Mouse (Mus musculus): ENCODE data around the gene Rab5b. TPM values are rescaled to one million over a fixed set of nuclear protein-coding genes. Genes with fewer than 3 reads are reported as not detected.

The Rab5b gene
- polyA plus RNA-seq, 1 experiment from 2014 or later: 82.9 TPM

- Histone ChIP-seq H3K4me3 (ENCODE audit: low read depth, low read length) (no peak overlapping the region), H3K9ac (ENCODE audit: low read length) (no peak overlapping the region), H3K36me3 (ENCODE audit: control insufficient read depth, insufficient read depth, low read length) (peaks cover 12% of the 10 kb centered on the region), H3K4me1 (ENCODE audit: control insufficient read depth, insufficient read depth, low read length) (peaks cover 6% of the 10 kb centered on the region; the same call in 1 of the 2 replicates), H3K4me2 (ENCODE audit: low read depth) (no peak overlapping the region), H3K27ac (ENCODE audit: low read depth, low read length) (no peak overlapping the region), H3K27me3 (ENCODE audit: control insufficient read depth, insufficient read depth, low read length) (no peaks in the 10 kb centered on the region), H3K9me3 (ENCODE audit: control insufficient read depth, low read length) (no peaks in the 10 kb centered on the region)
- no peak for ATAC-seq (ENCODE audit: insufficient read depth, low FRiP score, low TSS enrichment)
- 87% methylated on average over 10 of the region's 10 CpGs for WGBS
- DNase-seq (ENCODE audit: low spot score): no peak
Observed at GRCm38 (mm10) chr10:128627398-128628317, 68.4 kb downstream of the Rab5b start.

Other genes with a start within 250 kb of the Rab5b start
- 124 and 125 TPM in 2 replicates for gene Smarcc2, start 237.0 kb downstream of the Rab5b start, polyA plus RNA-seq (2014; fragmentation: Nextera tagmentation; extraction: Ambion mirVana)
- 776 and 804 TPM in 2 replicates for gene Myl6, start 202.1 kb downstream of the Rab5b start, polyA plus RNA-seq (2014; fragmentation: Nextera tagmentation; extraction: Ambion mirVana)
- 2.4 and 3.5 TPM in 2 replicates for gene Myl6b, start 197.6 kb downstream of the Rab5b start, polyA plus RNA-seq (2014; fragmentation: Nextera tagmentation; extraction: Ambion mirVana)
- 27.3 and 34.1 TPM in 2 replicates for gene Esyt1, start 170.4 kb downstream of the Rab5b start, polyA plus RNA-seq (2014; fragmentation: Nextera tagmentation; extraction: Ambion mirVana)
- 16.6 and 18.3 TPM in 2 replicates for gene Zc3h10, start 148.5 kb downstream of the Rab5b start, polyA plus RNA-seq (2014; fragmentation: Nextera tagmentation; extraction: Ambion mirVana)
- gene Rpl41, start 147.0 kb downstream of the Rab5b start, polyA plus RNA-seq (2014; fragmentation: Nextera tagmentation; extraction: Ambion mirVana): 3,132 and 3,213 TPM in 2 replicates
- gene Pa2g4, start 130.3 kb downstream of the Rab5b start, polyA plus RNA-seq (2014; fragmentation: Nextera tagmentation; extraction: Ambion mirVana): 245 and 251 TPM in 2 replicates
- 14.4 and 17.3 TPM in 2 replicates for gene Erbb3, start 106.6 kb downstream of the Rab5b start, polyA plus RNA-seq (2014; fragmentation: Nextera tagmentation; extraction: Ambion mirVana)
- gene Rps26, start 69.5 kb downstream of the Rab5b start, polyA plus RNA-seq (2014; fragmentation: Nextera tagmentation; extraction: Ambion mirVana): 626 and 686 TPM in 2 replicates
- gene Ikzf4, start 50.3 kb downstream of the Rab5b start, polyA plus RNA-seq (2014; fragmentation: Nextera tagmentation; extraction: Ambion mirVana): 4.2 and 5.1 TPM in 2 replicates
- gene Suox, start 22.2 kb downstream of the Rab5b start, polyA plus RNA-seq (2014; fragmentation: Nextera tagmentation; extraction: Ambion mirVana): 15.6 and 17.2 TPM in 2 replicates
- 4.0 and 4.6 TPM in 2 replicates for gene Pmel, start 7.9 kb upstream of the Rab5b start, polyA plus RNA-seq (2014; fragmentation: Nextera tagmentation; extraction: Ambion mirVana)
- 93.9 and 99.5 TPM in 2 replicates for gene Cdk2, start 8.8 kb upstream of the Rab5b start, polyA plus RNA-seq (2014; fragmentation: Nextera tagmentation; extraction: Ambion mirVana)
- gene Dgka, start 48.6 kb upstream of the Rab5b start, polyA plus RNA-seq (2014; fragmentation: Nextera tagmentation; extraction: Ambion mirVana): 5.8 and 6.2 TPM in 2 replicates
- 47.8 and 50.2 TPM in 2 replicates for gene Pym1, start 51.6 kb upstream of the Rab5b start, polyA plus RNA-seq (2014; fragmentation: Nextera tagmentation; extraction: Ambion mirVana)
- 0.32 and 0.41 TPM in 2 replicates for gene Mmp19, start 94.6 kb upstream of the Rab5b start, polyA plus RNA-seq (2014; fragmentation: Nextera tagmentation; extraction: Ambion mirVana)
- 39.3 and 42.8 TPM in 2 replicates for gene Dnajc14, start 107.8 kb upstream of the Rab5b start, polyA plus RNA-seq (2014; fragmentation: Nextera tagmentation; extraction: Ambion mirVana)
- gene Tmem198b, start 108.1 kb upstream of the Rab5b start, polyA plus RNA-seq (2014; fragmentation: Nextera tagmentation; extraction: Ambion mirVana): 16.7 and 16.9 TPM in 2 replicates
- 233 and 234 TPM in 2 replicates for gene Sarnp, start 121.1 kb upstream of the Rab5b start, polyA plus RNA-seq (2014; fragmentation: Nextera tagmentation; extraction: Ambion mirVana)
- 59.2 and 64.6 TPM in 2 replicates for gene Ormdl2, start 125.4 kb upstream of the Rab5b start, polyA plus RNA-seq (2014; fragmentation: Nextera tagmentation; extraction: Ambion mirVana)
- 16.4 and 17.7 TPM in 2 replicates for gene Gdf11, start 195.5 kb upstream of the Rab5b start, polyA plus RNA-seq (2014; fragmentation: Nextera tagmentation; extraction: Ambion mirVana)
- gene Cd63, start 204.7 kb upstream of the Rab5b start, polyA plus RNA-seq (2014; fragmentation: Nextera tagmentation; extraction: Ambion mirVana): 192 and 208 TPM in 2 replicates
- 10.7 and 11.2 TPM in 2 replicates for gene Rdh5, start 226.6 kb upstream of the Rab5b start, polyA plus RNA-seq (2014; fragmentation: Nextera tagmentation; extraction: Ambion mirVana)
- 215 and 227 TPM in 2 replicates for gene Bloc1s1, start 227.8 kb upstream of the Rab5b start, polyA plus RNA-seq (2014; fragmentation: Nextera tagmentation; extraction: Ambion mirVana)
- 4.2 and 4.5 TPM in 2 replicates for gene Itga7, start 237.6 kb upstream of the Rab5b start, polyA plus RNA-seq (2014; fragmentation: Nextera tagmentation; extraction: Ambion mirVana)